Mouse (Mus musculus) neural tube, embryonic 15.5 days (tissue): ENCODE results near the gene Mgat5. TPM values are rescaled to one million over a fixed set of nuclear protein-coding genes. Genes with fewer than 3 reads are reported as not detected.
A peak's percentile ranks its signal among the peaks of the same experiment; 100 is the strongest.

Experiments
- ATAC-seq: fragments of 200-750 bp; cut with Nextera tagmentation; 2 replicates; pipeline ENCODE4 v1.8.0; 2017; ENCODE audit warnings: mild to moderate bottlenecking, moderate TSS enrichment, moderate library complexity; ENCODE audit not compliant: low FRiP score
- H3K27ac ChIP-seq: fragments of 300-500 bp; sonication (generic); replicated peaks from 2 replicates; pipeline ENCODE4 v1.5.1; 2015; ENCODE audit warnings: mild to moderate bottlenecking, inconsistent platforms
- H3K27me3 ChIP-seq: fragments of 300-500 bp; sonication (generic); replicated peaks from 2 replicates; pipeline ENCODE4 v1.6.1; 2015; ENCODE audit warnings: inconsistent platforms
- H3K36me3 ChIP-seq: fragments of 300-500 bp; sonication (generic); 2 replicates; pipeline ENCODE4 v1.6.1; 2015; ENCODE audit warnings: inconsistent platforms
- H3K4me1 ChIP-seq: fragments of 300-500 bp; sonication (generic); 2 replicates; pipeline ENCODE4 v1.6.1; 2015; ENCODE audit warnings: inconsistent platforms
- H3K4me2 ChIP-seq: fragments of 300-500 bp; sonication (generic); 2 replicates; pipeline ENCODE4 v1.6.1; 2015; ENCODE audit warnings: inconsistent platforms, mild to moderate bottlenecking, moderate library complexity
- H3K4me3 ChIP-seq: fragments of 300-500 bp; sonication (generic); replicated peaks from 2 replicates; pipeline ENCODE4 v1.5.1; 2015; ENCODE audit warnings: mild to moderate bottlenecking, inconsistent platforms
- H3K9ac ChIP-seq: fragments of 300-500 bp; sonication (generic); replicated peaks from 2 replicates; pipeline ENCODE4 v1.6.1; 2015; ENCODE audit warnings: mild to moderate bottlenecking, inconsistent platforms
- H3K9me3 ChIP-seq: fragments of 300-500 bp; sonication (generic); replicated peaks from 2 replicates; pipeline ENCODE4 v1.6.1; 2016; ENCODE audit warnings: inconsistent platforms
- WGBS: fragments of 180-500 bp; shearing (Covaris S2); methylation state at CpG from one replicate; pipeline ENCODE4 v1.1.7; 2015; ENCODE audit warnings: mixed read lengths; 5-methylcytosine and 5-hydroxymethylcytosine counted together
- polyA plus RNA-seq: library from polyadenylated mRNA; unstranded; fragments of >200 nt; fragmentation: Nextera tagmentation; extraction: Ambion mirVana; gene quantifications from 2 replicates; pipeline ENCODE4 v1.2.1, GENCODE M21; 2015

Gene Mgat5
- polyA plus RNA-seq, 1 experiment from 2014 or later: 13.3 TPM

DNA sequence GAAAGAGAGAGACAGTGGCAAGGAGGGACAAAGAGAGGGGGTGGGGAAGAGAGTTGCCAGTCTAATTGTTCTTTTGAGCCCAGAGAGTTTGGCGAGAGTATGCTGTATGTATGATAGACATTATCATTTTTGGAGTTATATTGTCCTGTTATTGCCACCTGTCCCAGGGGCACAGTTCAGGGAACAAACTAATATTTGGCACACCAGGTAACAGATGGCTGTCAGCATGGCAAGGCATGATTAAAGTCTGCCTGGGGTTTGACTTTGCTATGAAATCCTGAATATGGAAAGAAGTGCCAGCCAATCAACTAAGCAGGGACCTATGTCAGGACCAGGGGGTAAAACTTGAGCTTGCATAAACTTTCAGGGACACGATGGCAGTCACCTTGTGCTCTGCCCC lies 195.4 kb downstream of the Mgat5 start:
- 0 out of 2 replicates have a peak, but pooled peaks cover 7% of the 10 kb centered on the region for H3K36me3 ChIP-seq
- no peaks in the 10 kb centered on the region for H3K27me3 ChIP-seq
- WGBS: 45% methylated on average over 2 of the region's 2 CpGs
- peaks cover 9% of the 10 kb centered on the region for H3K4me1 ChIP-seq
- no peak overlapping the region for H3K9ac ChIP-seq
- H3K4me3 ChIP-seq: no peak overlapping the region
- no peak overlapping the region for H3K4me2 ChIP-seq
- H3K9me3 ChIP-seq: no peaks in the 10 kb centered on the region
- peak; percentile 47; the same call in 1 of the 2 replicates for ATAC-seq
- H3K27ac ChIP-seq: peak overlapping the region; percentile 67; the same call in 1 of the 2 replicates

DNA sequence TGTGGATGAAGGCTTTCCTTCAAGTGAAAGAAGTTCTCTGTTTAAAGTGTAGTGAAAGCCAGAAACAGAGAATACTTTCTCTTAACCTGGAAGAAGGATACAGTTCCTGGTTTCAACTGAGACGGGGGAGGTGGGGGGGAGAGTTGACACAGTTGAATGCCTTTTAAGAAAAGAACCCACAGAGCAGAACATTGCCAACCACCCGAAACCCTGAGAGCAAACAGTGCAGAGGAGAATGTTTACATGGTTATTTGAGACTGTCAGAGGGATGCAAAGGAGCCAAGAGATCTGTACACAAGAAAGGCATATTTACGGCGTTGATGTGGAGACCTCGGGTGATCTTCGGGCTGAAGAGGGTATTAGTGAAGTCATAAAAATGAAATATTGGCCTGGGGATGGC lies 195.9 kb downstream of the Mgat5 start:
- ATAC-seq: peak; percentile 50; the same call in 1 of the 2 replicates

DNA sequence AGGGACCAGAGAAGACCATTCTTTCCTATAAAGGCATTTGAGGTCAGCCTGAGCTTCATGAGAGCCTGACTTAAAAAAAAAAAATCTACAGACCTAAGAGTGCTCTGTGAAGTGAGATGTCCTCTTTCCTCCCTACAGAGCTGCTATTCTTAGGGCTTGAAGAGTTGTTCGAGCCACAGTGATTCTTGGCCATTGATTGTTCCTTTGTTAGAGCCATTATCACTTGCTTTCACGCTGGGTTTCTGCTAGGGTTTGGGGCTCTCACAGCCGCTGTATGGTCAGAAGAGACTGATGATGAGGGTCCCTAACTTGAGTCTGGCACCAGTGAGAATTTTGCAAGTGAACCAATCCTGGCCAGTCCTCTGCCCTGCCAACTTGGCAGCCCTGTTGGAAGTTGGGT lies 199.8 kb downstream of the Mgat5 start:
- Histone ChIP-seq H3K36me3 (0 out of 2 replicates have a peak, but pooled peaks cover 7% of the 10 kb centered on the region), H3K27me3 (no peaks in the 10 kb centered on the region), H3K4me3 (no peak overlapping the region), H3K9ac (no peak overlapping the region), H3K4me2 (no peak overlapping the region), H3K27ac (no peak overlapping the region), H3K4me1 (peaks cover 11% of the 10 kb centered on the region), H3K9me3 (no peaks in the 10 kb centered on the region)
- WGBS: 20% methylated on average over 3 of the region's 3 CpGs
- no peak for ATAC-seq

More for the DNA sequence above, 195.9 kb downstream of the Mgat5 start:
- Histone ChIP-seq H3K4me3 (no peak overlapping the region), H3K27ac (peak overlapping the region; percentile 67), H3K4me1 (peaks cover 9% of the 10 kb centered on the region), H3K9ac (no peak overlapping the region), H3K4me2 (no peak overlapping the region), H3K36me3 (0 out of 2 replicates have a peak, but pooled peaks cover 7% of the 10 kb centered on the region), H3K9me3 (no peaks in the 10 kb centered on the region), H3K27me3 (no peaks in the 10 kb centered on the region)
- WGBS: 10% methylated on average over 6 of the region's 6 CpGs

DNA sequence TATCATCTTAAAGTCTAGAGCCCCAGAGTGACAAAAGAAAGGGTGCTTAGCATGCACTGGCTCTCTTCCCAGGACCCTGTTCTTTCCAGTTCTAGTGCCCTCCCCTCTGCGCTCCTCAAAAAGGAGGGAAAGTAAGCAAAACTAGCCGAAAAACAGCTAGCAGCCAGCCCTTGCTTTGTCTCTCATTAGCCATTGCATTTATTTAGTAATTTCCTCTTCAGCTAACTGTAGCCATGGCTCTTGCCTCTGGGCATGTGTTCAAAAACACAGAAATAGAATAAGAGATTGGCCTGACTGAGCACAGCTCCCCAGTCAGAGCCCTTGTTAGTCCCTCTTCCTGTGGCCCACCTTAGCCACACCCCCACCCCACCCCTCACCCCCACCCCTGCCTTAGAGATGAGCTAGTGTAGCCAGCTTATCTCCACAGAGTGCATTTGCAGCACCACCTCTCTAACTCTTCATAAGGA lies 204.2 kb downstream of the Mgat5 start:
- H3K27ac ChIP-seq: peak overlapping the region; percentile 67
- no peaks in the 10 kb centered on the region for H3K9me3 ChIP-seq
- H3K4me3 ChIP-seq: no peak overlapping the region
- 42% methylated on average over 2 of the region's 2 CpGs for WGBS
- ATAC-seq: peak; percentile 70
- no peak overlapping the region for H3K9ac ChIP-seq
- peaks cover 7% of the 10 kb centered on the region; the same call in 1 of the 2 replicates for H3K4me1 ChIP-seq
- no peak overlapping the region for H3K4me2 ChIP-seq
- H3K36me3 ChIP-seq: peaks cover 21% of the 10 kb centered on the region
- no peaks in the 10 kb centered on the region for H3K27me3 ChIP-seq

DNA sequence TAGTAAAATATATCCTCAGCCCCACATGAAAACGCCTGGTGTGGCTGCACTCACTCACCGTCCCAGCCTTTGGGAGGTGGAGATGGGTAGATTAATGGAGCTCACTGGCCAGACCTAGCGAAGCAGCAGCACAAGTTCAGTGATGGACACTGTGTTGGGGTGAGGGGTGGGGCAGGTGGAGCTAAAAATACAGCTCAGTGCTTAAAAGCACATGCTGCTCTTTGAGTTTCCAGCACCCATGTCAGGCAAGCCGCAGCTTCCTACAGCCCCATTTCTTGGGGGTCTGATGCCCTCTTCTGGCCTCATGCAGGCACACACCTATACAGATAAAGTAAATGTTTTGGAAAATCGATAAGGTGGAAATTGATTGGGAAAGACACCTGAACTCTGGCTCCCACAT lies 204.7 kb downstream of the Mgat5 start:
- Histone ChIP-seq H3K9me3 (no peaks in the 10 kb centered on the region), H3K4me2 (no peak overlapping the region), H3K4me3 (no peak overlapping the region), H3K27me3 (no peaks in the 10 kb centered on the region), H3K36me3 (peaks cover 21% of the 10 kb centered on the region), H3K9ac (no peak overlapping the region), H3K4me1 (peaks cover 12% of the 10 kb centered on the region; the same call in 1 of the 2 replicates), H3K27ac (peak overlapping the region; percentile 67)
- 45% methylated on average over 5 of the region's 5 CpGs for WGBS
- peak; percentile 33; the same call in 1 of the 2 replicates for ATAC-seq

DNA sequence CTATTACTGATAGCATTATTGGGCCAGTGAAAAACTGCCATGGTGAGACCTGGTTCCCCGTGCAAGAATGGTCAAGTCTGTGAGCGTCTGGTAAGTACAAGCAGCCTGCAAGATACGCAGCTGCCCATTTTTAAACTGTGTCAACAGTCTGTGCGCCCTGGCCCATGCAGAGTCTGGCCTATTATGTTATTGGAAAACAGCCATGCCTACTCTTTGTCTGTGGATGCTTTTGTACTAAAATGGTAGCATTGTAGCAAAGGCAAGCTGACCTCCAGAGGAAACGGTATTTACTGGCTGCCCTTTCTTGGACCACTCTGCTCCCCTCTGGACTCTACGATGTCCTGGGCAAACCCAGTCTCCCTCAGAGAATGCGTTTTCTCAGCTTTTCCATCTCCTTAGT lies 209.7 kb downstream of the Mgat5 start:
- Histone ChIP-seq H3K4me3 (no peak overlapping the region), H3K4me2 (no peak overlapping the region), H3K36me3 (peaks cover 26% of the 10 kb centered on the region), H3K4me1 (peaks cover 10% of the 10 kb centered on the region), H3K27ac (peak overlapping the region; percentile 37; the same call in 1 of the 2 replicates), H3K9me3 (no peaks in the 10 kb centered on the region), H3K27me3 (no peaks in the 10 kb centered on the region), H3K9ac (no peak overlapping the region)
- ATAC-seq: no peak
- 29% methylated on average over 7 of the region's 7 CpGs for WGBS

DNA sequence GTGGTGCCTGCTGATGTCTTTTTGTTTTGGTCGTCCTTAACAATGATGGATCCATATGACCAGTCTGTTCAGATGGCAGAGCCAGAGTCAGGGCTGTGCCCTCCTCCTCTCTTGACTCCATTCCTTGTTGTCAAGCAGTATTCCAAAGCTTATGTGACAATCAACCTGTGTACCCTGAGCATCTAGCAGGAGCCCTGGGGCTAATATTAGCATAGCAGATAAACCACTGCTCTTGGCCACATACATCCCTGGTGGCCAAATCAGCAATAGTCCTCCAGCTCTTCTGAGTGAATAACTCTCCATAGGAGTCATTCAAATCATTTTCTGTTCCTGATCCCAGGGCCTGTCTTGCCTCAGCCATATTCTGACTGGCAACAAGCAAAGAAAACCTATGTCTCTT lies 211.1 kb downstream of the Mgat5 start:
- Histone ChIP-seq H3K27ac (no peak overlapping the region), H3K9me3 (no peaks in the 10 kb centered on the region), H3K4me2 (no peak overlapping the region), H3K27me3 (no peaks in the 10 kb centered on the region), H3K36me3 (peaks cover 26% of the 10 kb centered on the region), H3K9ac (no peak overlapping the region), H3K4me3 (no peak overlapping the region), H3K4me1 (peaks cover 17% of the 10 kb centered on the region)
- ATAC-seq: no peak
- 93% methylated on average over 1 of the region's 1 CpGs for WGBS

DNA sequence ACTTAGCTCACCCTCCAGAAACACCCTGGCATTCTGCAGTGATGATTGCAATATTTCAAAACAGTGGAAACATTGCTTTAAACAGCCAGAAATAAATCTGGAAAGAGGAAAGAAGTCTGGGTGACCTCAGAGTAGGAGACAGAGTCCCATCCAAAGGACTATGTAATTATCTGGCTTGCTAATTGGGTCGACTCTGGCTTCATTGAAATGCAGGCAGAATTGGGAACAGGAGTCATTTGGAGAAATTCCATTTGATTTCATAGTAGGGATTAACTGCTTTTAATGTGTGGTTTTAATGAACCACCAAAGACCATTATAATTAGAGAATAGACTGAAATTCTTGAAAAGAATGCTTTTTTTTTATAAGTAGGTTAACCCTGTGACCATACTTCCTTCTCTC lies 212.2 kb downstream of the Mgat5 start:
- H3K27ac ChIP-seq: no peak overlapping the region
- H3K36me3 ChIP-seq: peaks cover 26% of the 10 kb centered on the region
- no peaks in the 10 kb centered on the region for H3K9me3 ChIP-seq
- H3K4me2 ChIP-seq: no peak overlapping the region
- 73% methylated on average over 1 of the region's 1 CpGs for WGBS
- H3K27me3 ChIP-seq: no peaks in the 10 kb centered on the region
- no peak for ATAC-seq
- peaks cover 20% of the 10 kb centered on the region for H3K4me1 ChIP-seq
- H3K9ac ChIP-seq: no peak overlapping the region
- H3K4me3 ChIP-seq: no peak overlapping the region

DNA sequence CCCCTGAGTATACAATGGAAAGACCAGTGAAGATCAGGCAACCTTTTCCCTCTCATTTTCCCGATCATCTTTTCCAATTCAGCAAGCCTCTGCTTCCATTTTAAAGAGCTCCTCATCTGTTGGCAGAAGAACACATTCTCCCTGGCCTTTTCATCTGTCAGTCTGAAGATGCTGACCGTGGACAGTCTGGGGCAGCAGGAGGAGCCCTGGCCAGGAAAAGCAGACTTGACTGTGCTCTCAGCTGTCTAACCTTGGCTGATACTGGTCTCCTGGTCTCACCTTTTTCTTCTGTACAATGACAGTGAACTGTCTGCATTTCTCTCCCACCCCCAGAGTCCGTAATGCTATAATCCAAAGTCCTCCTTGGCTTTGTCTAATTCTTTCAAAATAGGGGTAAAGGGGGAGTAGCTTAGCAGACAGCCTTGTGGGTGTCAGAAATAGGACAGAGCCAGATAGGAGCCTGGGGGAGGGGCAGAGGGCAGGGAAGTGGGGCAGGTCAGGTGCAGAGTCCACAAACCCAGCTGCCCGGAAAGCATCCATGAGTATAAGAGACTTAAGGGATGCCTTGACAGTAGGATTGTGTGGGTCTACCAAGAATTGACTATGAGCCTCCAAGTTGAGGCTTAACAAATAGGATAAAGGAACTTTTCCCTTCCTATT lies 214.2 kb downstream of the Mgat5 start:
- ATAC-seq: no peak
- Histone ChIP-seq H3K27ac (no peak overlapping the region), H3K9ac (no peak overlapping the region), H3K9me3 (no peaks in the 10 kb centered on the region), H3K4me1 (peaks cover 18% of the 10 kb centered on the region), H3K4me3 (no peak overlapping the region), H3K36me3 (peaks cover 10% of the 10 kb centered on the region; the same call in 1 of the 2 replicates), H3K27me3 (no peaks in the 10 kb centered on the region), H3K4me2 (no peak overlapping the region)
- 70% methylated on average over 4 of the region's 4 CpGs for WGBS

DNA sequence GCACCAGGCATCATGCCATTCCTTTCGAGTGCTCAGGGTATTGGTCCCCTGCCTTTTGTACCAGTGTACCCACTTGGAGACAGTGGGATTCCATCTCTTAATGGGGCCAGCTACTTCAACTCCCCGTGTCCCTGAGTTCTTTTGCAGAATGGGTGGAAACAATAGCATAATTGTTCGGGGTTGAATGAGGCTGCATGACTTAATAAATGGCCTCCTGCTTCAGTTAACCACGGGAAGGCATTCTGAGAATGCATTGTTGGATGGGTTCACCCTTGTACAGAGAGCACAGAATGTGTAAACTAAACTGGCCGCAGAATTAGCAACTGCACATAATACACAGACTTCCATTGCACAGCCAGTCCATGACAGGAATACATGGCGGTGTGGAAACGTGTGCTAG lies 214.8 kb downstream of the Mgat5 start:
- Histone ChIP-seq H3K4me1 (peaks cover 17% of the 10 kb centered on the region), H3K9me3 (no peaks in the 10 kb centered on the region), H3K36me3 (peaks cover 10% of the 10 kb centered on the region; the same call in 1 of the 2 replicates), H3K9ac (no peak overlapping the region), H3K27ac (no peak overlapping the region), H3K27me3 (no peaks in the 10 kb centered on the region), H3K4me3 (no peak overlapping the region), H3K4me2 (no peak overlapping the region)
- 27% methylated on average over 7 of the region's 7 CpGs for WGBS
- ATAC-seq: no peak

DNA sequence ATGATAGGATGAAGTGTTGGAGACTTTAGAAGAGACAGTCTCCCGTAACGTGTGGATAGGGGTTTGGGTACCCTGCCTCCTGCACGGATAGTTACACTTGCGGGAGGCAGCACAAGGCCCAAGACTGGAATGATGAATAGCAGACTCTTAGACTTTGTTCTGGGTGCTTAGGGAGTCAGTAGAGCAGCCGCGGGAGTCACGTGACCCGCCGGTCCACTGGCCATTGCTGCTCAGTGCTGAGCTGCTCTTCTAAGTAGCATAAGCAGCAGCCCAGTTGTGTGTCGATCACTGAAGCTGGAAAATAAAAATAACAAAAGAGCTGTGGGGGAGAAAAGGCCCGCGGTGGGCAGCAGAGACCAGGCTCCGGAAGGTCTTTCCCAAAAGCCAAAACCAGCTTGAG lies 215.6 kb downstream of the Mgat5 start:
- 29% methylated on average over 13 of the region's 13 CpGs for whole genome bisulfite sequencing
- peak overlapping the region; percentile 72 for H3K27ac ChIP-seq
- H3K4me2 ChIP-seq: peak overlapping the region; percentile 11; the same call in 1 of the 2 replicates
- H3K4me1 ChIP-seq: peaks cover 18% of the 10 kb centered on the region
- H3K9me3 ChIP-seq: no peaks in the 10 kb centered on the region
- H3K27me3 ChIP-seq: no peaks in the 10 kb centered on the region
- H3K4me3 ChIP-seq: no peak overlapping the region
- peak; percentile 57; the same call in 1 of the 2 replicates for ATAC-seq
- H3K9ac ChIP-seq: no peak overlapping the region
- H3K36me3 ChIP-seq: peaks cover 5% of the 10 kb centered on the region; the same call in 1 of the 2 replicates

DNA sequence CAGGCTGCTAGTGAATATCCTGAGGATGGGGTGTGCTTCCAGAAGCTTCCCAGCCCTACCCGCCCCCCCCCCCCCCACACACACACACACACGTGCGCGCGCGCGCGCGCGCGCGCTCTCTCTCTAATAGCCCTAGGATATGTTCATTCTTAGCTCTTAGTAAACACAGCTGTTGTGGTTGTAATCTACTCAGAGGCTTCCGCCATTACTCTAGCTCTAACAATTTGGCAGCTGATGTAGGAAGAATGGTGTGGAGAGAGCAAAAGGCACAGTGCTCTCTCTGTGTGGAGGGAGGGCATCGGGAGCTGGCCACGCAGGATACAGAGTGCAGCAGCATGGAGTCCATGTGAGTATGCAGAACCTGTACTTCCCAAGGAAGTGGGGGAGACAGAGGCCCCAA lies 216.0 kb downstream of the Mgat5 start:
- Histone ChIP-seq H3K4me2 (peak overlapping the region; percentile 11; the same call in 1 of the 2 replicates), H3K27ac (peak overlapping the region; percentile 72; the same call in 1 of the 2 replicates), H3K27me3 (no peaks in the 10 kb centered on the region), H3K4me3 (no peak overlapping the region), H3K36me3 (0 out of 2 replicates have a peak, but pooled peaks cover under 1% of the 10 kb centered on the region), H3K4me1 (peaks cover 18% of the 10 kb centered on the region), H3K9me3 (no peaks in the 10 kb centered on the region), H3K9ac (no peak overlapping the region)
- WGBS: 62% methylated on average over 15 of the region's 15 CpGs
- peak; percentile 22; the same call in 1 of the 2 replicates for ATAC-seq
